Mouse (Mus musculus) left cerebral cortex, adult 8-10 months (tissue): ENCODE data around the gene Spata5. TPM values are rescaled to one million over a fixed set of nuclear protein-coding genes. Genes with fewer than 3 reads are reported as not detected.

ENCODE experiments used
- DNase-seq, 2 experiments: peaks; one replicate each; pipeline ENCODE4 v3.0.0; 2022; ENCODE audit warnings: low spot score in 2 of 2
- total RNA-seq, 4 experiments: library from RNA; stranded (reverse); gene quantifications; 2 replicates each; pipeline ENCODE4 v1.2.4; 2022

The Spata5 gene
- total RNA-seq, 4 experiments from 2014 or later = 23.0 to 30.8 (median 28.4) TPM

DNA sequence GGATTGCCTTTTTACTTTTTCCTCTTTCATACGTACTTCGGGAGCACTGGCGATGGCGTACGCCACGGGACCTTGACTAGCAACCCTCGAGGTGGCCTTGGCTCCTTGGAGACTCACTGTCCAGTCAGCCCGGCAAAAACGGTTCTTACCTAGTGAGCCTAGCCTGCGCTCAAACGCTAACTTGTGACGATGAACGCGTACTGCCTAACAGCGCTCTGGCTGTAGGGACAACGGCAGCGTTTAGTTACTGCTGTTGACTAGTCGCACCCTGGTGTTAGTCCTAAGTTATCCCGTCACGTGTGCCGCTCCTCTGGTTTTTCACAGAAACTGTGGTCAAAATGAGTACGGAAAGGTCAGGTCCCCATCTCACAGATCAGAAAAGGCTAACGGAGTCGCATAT lies 945 bp downstream of the Spata5 start:
- peak in 1 of 2 experiments; percentile 22 for DNase-seq

DNA sequence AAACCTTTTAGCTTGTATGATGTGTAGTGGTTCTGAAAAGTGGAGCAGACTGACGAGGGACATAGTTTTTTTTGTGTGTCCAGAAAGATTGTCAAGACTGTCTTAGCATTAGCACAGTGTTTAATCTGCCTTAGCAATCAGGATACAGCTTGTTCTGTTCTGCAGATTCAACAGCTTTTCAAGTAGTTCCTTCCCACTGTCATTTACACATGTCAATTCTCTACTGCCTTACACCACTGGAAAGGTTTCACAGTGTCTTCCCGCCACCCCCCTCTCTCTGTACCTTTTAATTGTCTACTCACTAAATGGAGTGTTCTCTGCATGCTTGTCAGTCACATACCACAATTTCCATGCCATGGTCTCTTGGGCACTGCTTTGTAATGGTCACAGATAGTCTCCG lies 1.5 kb downstream of the Spata5 start:
- DNase-seq = no peak

DNA sequence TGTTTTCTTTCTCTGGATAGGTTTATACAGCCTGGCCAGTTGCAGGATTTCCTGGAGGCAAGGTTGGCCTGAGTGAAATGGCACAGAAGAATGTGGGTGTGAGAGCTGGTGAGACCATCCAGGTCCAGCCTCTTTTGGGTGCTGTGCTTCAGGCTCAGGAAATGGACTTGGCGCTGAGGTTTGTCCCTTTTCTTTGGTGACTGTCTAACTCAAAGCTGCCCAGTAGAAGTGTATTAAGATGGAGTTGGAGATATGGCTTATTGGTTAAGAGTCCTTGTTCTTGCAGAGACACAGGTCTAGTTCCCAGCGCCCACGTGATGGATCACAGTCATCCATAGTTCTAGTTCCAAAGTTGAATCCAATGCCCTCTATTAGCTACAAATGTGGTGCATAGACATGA lies 6.4 kb downstream of the Spata5 start:
- no peak for DNase-seq

DNA sequence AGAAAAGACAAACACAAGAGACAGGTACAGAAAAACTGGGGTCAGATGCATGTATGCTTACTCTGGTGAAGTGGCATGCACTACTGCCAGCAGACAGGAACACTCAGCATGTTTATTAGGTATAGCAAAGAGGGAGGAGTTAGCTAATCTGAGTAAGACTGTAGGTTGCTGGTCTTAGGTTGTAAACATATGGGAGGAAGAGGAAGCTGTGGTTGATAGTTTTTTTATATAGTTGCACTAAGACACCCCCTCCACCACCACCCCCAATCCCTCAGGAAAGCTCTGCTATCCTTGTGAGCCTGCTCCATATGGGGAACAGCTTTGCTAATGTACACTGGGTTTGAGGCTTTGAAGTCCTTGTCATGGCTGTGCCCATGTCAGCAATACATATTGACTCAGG lies 10.7 kb downstream of the Spata5 start:
- no peak for DNase-seq

DNA sequence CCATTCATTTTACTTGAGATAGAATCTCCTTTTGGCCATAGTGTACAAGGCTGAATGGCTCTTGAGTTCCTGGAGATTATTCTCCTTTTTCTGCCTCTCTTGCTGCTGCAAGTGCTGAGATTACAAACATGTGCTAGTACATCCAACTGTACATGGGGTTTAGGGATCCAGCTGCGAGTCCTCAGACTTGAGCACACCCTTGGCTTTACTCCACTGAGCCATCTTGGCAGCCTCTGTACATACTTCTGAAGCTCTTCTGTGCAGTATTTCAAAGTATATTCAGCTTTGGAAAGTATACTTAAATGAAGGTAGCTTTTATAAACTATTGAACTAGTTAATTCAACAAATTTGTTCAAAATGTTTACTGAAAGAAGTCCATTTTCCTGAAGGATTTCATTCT lies 20.1 kb downstream of the Spata5 start:
- no peak for DNase-seq

DNA sequence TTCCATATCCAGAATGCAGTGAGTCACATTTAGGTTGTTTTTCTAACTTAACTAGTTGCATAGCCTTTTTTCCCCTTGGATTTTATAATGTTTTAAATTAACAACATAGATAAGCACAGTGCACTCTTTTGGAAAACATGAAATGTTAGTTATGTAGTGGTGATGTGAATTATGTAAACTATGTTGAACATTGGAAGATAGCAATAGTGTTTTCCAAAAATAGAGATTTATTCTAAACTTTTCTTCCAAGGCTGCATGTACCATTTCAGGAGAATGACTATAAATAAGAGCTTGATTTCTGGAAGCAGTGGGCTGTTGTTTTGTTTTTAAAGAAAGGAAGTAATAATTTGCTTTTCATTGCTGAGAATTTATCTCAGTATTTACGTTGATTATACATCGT lies 23.7 kb downstream of the Spata5 start:
- DNase-seq = no peak

DNA sequence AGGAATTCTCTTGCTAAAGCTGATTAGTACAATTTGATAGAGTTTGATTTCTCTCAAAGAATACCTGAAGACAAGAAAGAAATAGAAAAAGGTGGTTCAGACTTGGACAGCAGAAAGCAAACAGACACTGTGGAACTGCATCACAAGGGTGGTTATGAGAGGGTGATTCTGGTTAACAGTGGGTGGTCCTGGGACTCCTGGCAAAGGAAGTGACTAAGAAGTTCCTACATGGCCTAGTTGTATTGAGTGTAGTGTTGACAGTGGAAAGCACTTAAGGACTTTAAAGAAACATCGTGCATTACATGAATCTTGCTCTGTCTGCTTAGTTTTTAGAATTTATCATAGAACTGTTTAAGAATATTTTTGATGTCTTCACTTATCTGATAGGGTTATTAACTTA lies 36.3 kb downstream of the Spata5 start:
- no peak for DNase-seq

DNA sequence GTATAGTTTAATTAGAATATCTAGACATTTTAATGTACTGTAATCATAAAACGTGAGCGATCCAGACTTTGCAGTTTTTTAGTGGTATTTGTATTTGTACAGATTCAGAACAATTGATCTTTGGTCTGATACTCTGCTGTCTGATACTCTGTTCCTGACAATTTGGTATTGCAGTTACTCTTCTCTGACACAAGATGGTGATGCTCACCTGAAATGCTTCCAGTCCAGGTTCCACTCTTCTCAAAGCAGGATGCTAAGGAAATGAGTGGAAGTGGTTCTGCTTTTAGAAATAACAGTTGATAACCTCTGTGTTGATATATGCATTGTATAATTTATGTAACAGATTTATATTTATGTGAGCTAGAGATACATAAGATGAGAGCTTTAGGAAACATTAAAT lies 48.5 kb downstream of the Spata5 start:
- no peak for DNase-seq

DNA sequence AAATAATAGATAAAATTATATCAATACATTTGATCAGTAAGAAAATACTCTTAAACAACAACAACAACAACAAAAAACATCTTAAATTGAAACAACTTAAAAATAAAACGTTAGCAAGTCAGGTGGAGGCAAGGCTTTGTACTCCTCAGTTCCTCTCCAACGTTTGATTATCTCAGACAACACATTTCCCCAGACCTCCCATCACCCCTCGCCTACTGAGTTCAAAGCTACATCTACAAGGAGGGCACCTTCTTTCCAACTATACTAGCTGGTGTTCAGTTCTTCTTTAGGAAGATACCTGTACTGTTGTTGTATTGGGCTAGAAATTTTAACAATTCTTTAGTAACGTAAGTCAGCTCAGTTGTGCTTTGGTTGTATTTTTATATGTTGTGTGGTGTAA lies 49.7 kb downstream of the Spata5 start:
- no peak for DNase-seq

DNA sequence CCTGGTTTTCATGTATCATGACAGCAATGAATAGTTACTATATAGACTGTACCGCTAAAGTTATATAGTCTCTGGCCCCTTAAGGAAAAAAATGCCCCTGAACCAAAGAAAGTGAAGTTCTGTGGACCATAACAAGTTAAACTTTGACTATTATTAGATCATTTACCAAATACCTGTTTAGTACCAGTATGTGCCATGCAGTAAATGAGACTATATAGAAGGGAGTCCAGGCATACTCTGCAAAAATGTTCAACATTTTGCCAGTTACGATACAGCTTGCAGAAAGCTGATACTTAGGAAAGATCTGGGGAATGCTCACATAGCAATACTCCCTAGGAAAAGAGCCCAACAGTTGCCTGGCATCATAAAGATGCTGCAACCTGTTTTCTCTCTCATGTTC lies 51.2 kb downstream of the Spata5 start:
- DNase-seq = no peak

DNA sequence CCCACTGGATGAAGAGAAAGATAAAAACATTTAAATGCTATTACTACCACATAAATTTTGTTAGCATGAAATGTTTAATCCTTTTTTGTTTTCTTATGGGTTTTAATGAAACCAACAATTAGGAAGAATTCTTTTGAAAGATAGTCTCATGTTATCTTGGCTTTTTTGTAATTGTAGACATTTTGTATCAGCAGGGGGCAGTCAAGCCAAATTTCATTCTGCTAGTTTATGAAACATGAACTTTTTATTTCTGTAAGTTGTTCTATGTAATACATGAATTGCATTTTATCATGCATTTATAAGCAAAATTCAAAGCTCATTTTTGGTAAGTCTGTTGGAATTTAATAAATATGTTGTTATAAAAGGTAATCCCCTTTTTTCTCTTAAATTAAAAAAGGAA lies 52.8 kb downstream of the Spata5 start:
- no peak for DNase-seq

DNA sequence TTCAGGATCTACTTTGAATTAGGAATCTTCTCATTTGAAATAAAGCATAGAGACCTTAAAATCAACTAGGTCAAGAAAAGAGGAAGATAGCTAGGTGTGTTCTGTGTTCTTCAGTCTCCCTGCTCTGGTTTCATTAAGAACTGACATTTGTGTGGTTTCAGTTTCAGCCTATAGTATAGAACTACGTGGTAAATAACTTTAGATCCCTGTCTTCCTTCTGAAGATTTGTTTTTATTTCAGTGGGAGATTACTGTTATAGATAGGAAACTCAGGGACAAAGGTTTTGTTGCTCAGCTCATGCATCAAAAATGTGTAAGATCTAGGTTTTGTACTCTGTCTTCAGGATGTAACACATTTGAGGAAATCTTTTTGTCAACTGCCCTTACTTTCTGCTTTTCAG lies 56.8 kb downstream of the Spata5 start:
- no peak for DNase-seq

DNA sequence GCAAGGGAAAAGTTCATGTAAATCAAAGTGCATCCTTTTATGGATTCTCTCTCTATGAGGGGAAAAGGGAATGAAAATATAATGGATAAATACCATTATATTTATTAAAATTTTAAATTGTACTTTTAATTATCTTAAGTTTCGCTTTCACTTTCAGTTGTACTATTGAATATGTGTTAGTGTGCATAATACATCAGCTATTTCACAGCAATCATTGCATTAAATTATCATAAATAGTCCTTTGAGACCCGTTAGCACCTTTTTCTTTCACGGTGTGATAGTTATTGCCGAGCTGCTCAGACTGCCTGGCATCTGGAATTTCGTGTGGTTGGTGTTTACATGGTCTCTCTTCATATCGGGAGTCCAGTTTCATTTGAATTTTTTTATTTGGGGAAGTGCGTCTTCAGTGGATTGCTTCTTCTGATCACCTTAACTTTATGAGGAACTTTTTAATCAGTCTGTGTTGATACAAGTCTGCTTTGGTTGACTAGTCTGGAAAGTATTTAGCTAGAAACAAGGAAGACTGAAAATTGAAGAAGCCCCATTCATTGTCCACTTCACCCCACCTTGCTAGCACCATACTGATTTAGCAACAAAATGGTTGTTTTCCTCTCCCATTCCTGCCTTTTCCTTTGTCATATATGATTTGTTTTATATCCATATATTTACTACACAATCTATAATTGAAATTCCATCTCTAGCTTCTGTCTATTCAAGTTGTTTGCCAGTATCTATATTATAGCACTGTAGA lies 57.9 kb downstream of the Spata5 start:
- no peak for DNase-seq

DNA sequence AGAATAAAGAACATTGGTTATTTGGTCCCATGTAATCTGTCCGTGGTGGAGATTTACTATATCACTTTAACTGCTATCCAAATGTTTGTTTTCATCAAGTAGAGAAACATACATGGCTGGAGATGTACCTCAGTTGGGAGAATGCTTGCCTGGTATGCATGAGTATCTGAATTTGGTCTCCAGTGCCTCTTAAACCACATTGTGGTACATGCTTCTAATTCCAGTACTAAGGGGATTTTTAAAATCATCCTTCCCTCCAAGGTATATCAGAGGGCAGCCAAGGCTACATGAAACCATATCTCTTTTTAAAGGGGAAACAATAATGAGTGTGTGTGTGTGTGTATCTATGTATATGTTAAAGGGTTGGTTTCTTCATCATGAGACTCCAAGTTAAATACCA lies 60.1 kb downstream of the Spata5 start:
- no peak for DNase-seq

DNA sequence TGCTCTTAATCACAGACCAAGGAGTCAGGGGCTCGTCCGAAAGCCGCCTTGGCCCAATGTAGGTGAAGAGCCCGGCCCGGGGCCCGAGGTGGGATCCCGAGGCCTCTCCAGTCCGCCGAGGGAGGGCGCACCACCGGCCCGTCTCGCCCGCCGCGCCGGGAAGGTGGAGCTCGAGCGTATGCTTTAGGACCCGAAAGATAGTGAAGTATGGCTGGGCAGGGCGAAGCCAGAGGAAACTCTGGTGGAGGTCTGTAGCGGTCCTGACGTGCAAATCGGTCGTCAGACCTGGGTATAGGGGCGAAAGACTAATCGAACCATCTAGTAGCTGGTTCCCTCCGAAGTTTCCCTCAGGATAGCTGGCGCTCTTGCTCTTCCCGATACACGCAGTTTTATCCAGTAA lies 61.6 kb downstream of the Spata5 start:
- no peak for DNase-seq

DNA sequence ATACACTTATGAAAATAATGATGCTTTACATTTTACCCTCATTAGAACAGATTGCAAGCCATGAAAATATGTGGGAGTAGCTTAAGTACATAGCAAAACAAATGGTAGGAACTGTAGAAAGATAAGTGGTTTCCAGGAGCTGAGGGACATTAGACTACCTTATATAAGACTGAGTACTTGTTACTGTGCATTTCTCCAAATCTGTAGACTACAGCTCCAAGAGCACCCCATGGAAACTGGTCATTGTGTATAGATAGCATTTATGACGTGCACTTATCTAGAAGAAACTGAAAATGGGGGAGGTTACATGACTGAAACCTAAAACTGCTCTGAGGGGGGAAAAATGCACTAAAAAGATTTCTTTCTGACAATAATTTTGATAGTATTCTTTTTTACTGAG lies 63.0 kb downstream of the Spata5 start:
- DNase-seq = no peak

DNA sequence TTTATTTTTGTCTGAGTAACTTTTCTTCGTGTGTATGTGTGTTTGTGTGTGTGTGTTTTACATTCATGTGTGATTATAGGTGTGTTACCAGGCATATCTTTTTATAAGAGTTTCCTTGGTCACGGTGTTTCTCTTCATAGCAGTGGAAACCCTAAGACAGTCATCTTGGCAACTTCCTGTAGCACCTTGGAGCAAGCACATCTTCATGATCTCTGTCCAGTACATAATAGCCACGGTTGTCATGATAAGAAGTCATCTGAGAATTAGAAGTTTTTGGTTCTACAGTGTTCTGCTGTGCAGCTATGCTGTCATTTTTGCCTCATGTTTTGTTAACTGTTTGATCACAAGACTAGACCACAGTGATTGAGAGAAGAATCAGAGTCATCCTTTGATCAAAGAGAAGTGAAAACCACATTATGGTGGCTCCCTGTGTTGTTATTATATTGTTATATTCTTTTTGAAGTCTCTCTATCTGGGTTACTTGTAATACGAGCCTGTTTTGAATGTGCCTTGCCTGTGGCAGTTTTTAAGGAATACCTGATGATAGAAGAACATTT lies 64.1 kb downstream of the Spata5 start:
- DNase-seq = no peak

DNA sequence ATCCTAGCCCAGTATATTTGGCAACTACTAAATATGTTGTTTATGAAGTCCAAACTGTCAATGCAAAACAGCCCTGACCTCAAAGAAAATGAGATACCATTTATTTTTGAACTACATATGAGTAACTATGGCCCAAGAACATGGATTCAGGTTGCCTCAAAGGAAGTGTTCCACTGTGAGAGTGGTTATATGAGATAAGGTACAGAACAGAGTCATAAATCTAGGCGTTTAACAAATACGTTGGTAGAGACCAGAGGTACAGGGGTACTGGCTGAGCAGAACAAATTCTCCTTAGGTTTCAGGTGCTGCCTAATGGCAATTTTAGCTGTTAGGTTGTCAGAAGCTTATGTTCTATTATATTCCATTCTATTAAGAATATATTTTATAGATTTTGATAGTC lies 67.9 kb downstream of the Spata5 start:
- no peak for DNase-seq

DNA sequence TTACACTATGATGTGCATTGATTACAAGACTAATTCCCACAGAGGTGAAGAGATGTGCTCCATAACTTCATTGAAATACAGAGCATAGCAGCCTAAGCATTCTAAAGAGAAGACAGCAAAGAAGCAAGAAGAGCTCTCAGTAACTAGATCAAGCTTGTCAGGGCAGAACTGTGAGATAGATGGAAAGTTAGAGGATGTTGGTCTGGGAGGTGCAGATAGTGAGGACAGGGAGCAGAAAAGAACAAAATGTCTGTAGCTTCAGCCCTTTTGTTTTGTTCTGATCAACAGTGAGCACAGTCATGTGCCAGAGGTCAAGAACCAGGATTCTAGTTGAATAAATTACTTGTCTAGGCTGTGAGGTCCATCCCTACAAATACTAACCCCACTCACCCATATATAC lies 68.5 kb downstream of the Spata5 start:
- DNase-seq = no peak

DNA sequence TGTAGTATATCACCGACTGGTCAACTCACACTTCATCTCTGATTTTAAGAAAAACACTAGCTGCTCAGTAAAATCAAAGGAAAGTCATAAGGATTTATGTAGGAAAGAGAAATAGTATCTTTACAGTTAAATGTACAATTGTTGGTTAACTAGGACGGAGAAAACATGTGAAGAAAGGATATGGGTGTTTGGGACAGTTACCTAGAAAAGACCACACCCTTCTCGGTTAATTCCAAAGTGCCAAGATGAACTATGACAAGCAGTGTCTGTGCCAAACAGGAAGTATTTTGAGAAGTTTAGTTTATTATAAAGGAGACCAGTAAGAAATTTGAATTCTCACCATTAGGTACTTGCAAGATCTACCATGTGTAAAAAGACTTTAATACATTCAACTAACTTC lies 70.3 kb downstream of the Spata5 start:
- DNase-seq = no peak

DNA sequence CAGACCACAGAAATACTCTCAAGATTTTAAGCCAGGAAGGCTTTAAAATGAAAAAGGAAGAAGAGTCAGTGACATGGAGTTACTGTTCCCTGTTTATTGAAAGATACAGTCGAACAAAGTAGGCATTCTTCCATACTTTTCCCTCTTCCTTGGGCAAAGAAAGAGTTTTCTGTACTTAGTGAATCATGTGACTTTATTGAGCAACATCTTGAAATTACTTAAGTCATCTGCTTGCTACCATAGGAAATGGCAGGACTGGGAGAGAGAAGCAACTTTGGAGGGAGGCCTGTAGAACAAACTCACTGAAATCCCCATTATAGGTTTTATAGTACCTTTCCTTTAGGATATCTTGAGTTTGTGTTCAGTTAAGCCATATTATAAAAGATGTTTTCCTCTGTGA lies 81.2 kb downstream of the Spata5 start:
- DNase-seq = no peak

DNA sequence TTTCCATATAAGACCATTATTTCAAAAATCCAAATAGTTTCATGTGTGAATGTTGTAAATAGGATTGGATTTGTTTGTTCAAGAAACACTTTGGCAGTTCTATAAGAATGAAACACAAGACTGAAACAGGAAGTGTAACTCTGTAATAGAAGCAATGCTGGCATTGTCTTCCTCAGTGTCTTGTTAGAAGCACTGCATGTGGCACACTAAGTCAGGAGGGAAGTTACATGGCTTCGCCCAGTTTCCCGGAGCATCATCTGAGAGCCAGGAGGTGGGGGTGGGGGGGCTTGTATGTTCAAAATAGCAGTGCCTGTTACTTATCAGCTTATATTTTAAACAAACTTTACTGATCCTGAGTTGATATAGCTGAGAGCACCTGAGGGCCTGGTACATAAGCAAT lies 82.9 kb downstream of the Spata5 start:
- DNase-seq = no peak

DNA sequence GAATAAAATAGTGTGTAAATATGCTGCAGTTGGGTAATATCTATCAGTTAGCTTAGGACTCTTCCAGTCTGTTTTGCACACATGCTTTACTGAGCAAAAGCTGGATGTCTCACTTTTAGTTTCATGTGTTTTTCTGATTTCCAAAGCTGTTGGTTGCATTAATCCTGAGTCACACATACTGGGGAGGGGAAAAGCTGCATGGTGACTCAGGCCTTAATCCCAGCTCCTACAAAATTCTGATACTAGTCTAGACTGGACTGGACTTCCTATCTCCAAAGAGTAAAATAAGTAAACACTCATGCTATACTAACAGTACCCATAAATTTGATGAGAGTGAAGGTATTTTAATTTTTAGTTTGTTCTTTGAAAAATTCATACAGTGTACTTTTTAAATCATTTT lies 84.2 kb downstream of the Spata5 start:
- no peak for DNase-seq
